19 mouse cellular contexts compared by ENCODE assay signal in the genomic region with DNA sequence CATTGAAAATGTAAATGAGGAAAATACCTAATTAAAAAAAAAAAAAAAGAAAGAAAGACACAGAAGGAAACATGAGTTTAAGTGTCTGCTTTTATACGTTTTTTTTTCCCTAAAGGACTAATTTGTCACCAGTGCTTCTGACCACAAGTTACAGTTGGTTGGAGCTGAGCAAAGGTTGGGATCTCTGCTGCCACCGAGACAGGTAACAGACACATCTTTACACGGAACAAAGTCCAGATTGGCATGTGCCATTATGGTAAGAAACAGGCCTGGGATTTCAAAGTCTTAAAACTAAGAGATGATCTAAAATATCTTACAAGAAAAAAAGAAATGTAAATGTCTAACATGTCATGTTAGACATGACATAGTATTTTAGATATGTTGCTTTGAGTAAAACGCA. TPM values are rescaled to one million over a fixed set of nuclear protein-coding genes. Genes with fewer than 3 reads are reported as not detected.
DNase-seq lines count a peak whose midpoint lies in the region; ATAC-seq and TF ChIP-seq lines count a peak whose summit lies in the region.
"Had no signal": no experiment of that assay in that cellular context is flagged by ENCODE, and none has a peak within 500 bp of the region (broad histone marks: within the 10 kb centered on the region; RNA-seq: fewer than 3 reads in every experiment).

No protein-coding gene starts in this region.

- ATAC-seq in intestine, embryonic 16.5 days = no peak
- no peak for ATAC-seq in intestine, embryonic 15.5 days
- no peak for ATAC-seq in kidney, embryonic 15.5 days (replicated peaks; ENCODE audit: low FRiP score)
- ATAC-seq: activated CD4-positive, CD25-positive, alpha-beta regulatory T cell, adult 4 months; forebrain, embryonic 15.5 days; Patski had no signal

- H3K9ac ChIP-seq in intestine, embryonic 16.5 days (ENCODE audit: low read depth, low read length) = no peak overlapping the region
- no peak overlapping the region for H3K9ac ChIP-seq in intestine, embryonic 15.5 days
- no peak overlapping the region for H3K9ac ChIP-seq in kidney, embryonic 15.5 days
- no peak overlapping the region for H3K9ac ChIP-seq in ES-E14 (ENCODE audit: insufficient read depth, low read depth, low read length, poor library complexity, severe bottlenecking)
- H3K9ac ChIP-seq: embryonic facial prominence, embryonic 12.5 days; forebrain, embryonic 15.5 days had no signal

- TF ChIP-seq POLR2A in small intestine, adult 2 months (IDR thresholded peaks at IDR 0.05; ENCODE audit: low read depth, low read length) = no peak

- in situ Hi-C loops in ES-E14 (cut with MboI; ENCODE audit: low sequenced_read_pairs in 2 of 2, unreplicated experiment in 2 of 2) = no loop called here

- no peak overlapping the region for H3K4me3 ChIP-seq in intestine, embryonic 16.5 days (ENCODE audit: low read length)
- no peak overlapping the region for H3K4me3 ChIP-seq in intestine, embryonic 15.5 days (replicated peaks)
- H3K4me3 ChIP-seq in kidney, embryonic 15.5 days (replicated peaks) = no peak overlapping the region
- no peak overlapping the region for H3K4me3 ChIP-seq in ES-E14 (ENCODE audit: insufficient read depth in 1 of 2, low read depth in 1 of 2, low read length in 2 of 2, poor library complexity in 1 of 2, severe bottlenecking in 1 of 2)
- no peak overlapping the region for H3K4me3 ChIP-seq in small intestine, adult 2 months (ENCODE audit: low read depth, low read length)
- H3K4me3 ChIP-seq: embryonic facial prominence, embryonic 12.5 days; forebrain, embryonic 15.5 days; heart, embryonic 10.5 days had no signal

- H3K9me3 ChIP-seq in intestine, embryonic 16.5 days (ENCODE audit: control insufficient read depth, low read length) = no peaks in the 10 kb centered on the region
- no peaks in the 10 kb centered on the region for H3K9me3 ChIP-seq in intestine, embryonic 15.5 days
- H3K9me3 ChIP-seq in kidney, embryonic 15.5 days (replicated peaks) = no peaks in the 10 kb centered on the region
- H3K9me3 ChIP-seq in ES-E14 (ENCODE audit: control insufficient read depth, insufficient read depth, low read depth, low read length) = no peaks in the 10 kb centered on the region
- H3K9me3 ChIP-seq: embryonic facial prominence, embryonic 12.5 days; forebrain, embryonic 15.5 days; heart, embryonic 10.5 days had no signal

- peak; percentile 71 for DNase-seq in kidney, adult 9 months
- no peak for DNase-seq in ES-E14 (ENCODE audit: low read depth, low spot score)
- DNase-seq in thymus, adult 18-20 months = no peak
- DNase-seq: adrenal gland, postnatal 14 days; cerebellum, adult 11-12 months; cerebellum, adult 9-10 months; cerebellum, postnatal 25 days; gastrocnemius, postnatal 36 days; heart, adult 18-20 months; heart, postnatal 10 days had no signal

- no peak for TF ChIP-seq CTCF in small intestine, adult 2 months (IDR thresholded peaks at IDR 0.05; ENCODE audit: extremely low read depth, insufficient read length, insufficient replicate concordance, low read depth, low read length)

- H3K4me2 ChIP-seq in intestine, embryonic 16.5 days (ENCODE audit: low read depth, low read length) = no peak overlapping the region
- H3K4me2 ChIP-seq in intestine, embryonic 15.5 days (replicated peaks) = no peak overlapping the region
- no peak overlapping the region for H3K4me2 ChIP-seq in kidney, embryonic 15.5 days
- H3K4me2 ChIP-seq: embryonic facial prominence, embryonic 12.5 days; forebrain, embryonic 15.5 days had no signal

- 61% methylated on average over 4 of the region's 4 CpGs for WGBS in intestine, embryonic 16.5 days
- 53% methylated on average over 4 of the region's 4 CpGs for WGBS in intestine, embryonic 15.5 days
- WGBS in kidney, embryonic 15.5 days = 69% methylated on average over 4 of the region's 4 CpGs
- WGBS in small intestine, adult 2 months = 31% methylated on average over 4 of the region's 4 CpGs

- no peaks in the 10 kb centered on the region for H3K36me3 ChIP-seq in intestine, embryonic 16.5 days (ENCODE audit: control insufficient read depth, insufficient read depth, low read length)
- H3K36me3 ChIP-seq in intestine, embryonic 15.5 days = no peaks in the 10 kb centered on the region
- no peaks in the 10 kb centered on the region for H3K36me3 ChIP-seq in kidney, embryonic 15.5 days
- no peaks in the 10 kb centered on the region for H3K36me3 ChIP-seq in ES-E14 (ENCODE audit: control insufficient read depth, insufficient read depth, low read length, poor library complexity, severe bottlenecking)
- H3K36me3 ChIP-seq in small intestine, adult 2 months (ENCODE audit: control insufficient read depth, insufficient read depth, low read length) = peaks cover 3% of the 10 kb centered on the region; the same call in 1 of the 2 replicates
- H3K36me3 ChIP-seq: embryonic facial prominence, embryonic 12.5 days; forebrain, embryonic 15.5 days had no signal

- H3K27ac ChIP-seq in intestine, embryonic 16.5 days (ENCODE audit: low read length) = peak overlapping the region; percentile 80; the same call in 1 of the 2 replicates
- H3K27ac ChIP-seq in intestine, embryonic 15.5 days = no peak overlapping the region
- no peak overlapping the region for H3K27ac ChIP-seq in kidney, embryonic 15.5 days
- no peak overlapping the region for H3K27ac ChIP-seq in ES-E14 (ENCODE audit: insufficient read depth, low read depth, low read length, poor library complexity, severe bottlenecking)
- peak overlapping the region; percentile 94 for H3K27ac ChIP-seq in small intestine, adult 2 months (ENCODE audit: insufficient read depth, low read depth, low read length)
- H3K27ac ChIP-seq: embryonic facial prominence, embryonic 12.5 days; forebrain, embryonic 15.5 days; heart, embryonic 10.5 days had no signal

- peaks cover 24% of the 10 kb centered on the region for H3K4me1 ChIP-seq in intestine, embryonic 16.5 days (ENCODE audit: control insufficient read depth, insufficient read depth, low read length)
- peaks cover 7% of the 10 kb centered on the region for H3K4me1 ChIP-seq in intestine, embryonic 15.5 days (replicated peaks)
- H3K4me1 ChIP-seq in kidney, embryonic 15.5 days = peaks cover 18% of the 10 kb centered on the region
- peaks cover 2 to 8% of the 10 kb centered on the region in 2 experiments; a peak in 1 of 4 replicates for H3K4me1 ChIP-seq in ES-E14 (ENCODE audit: control insufficient read depth in 2 of 2, insufficient read depth in 2 of 2, low read length in 2 of 2, poor library complexity in 1 of 2)
- peaks cover 40% of the 10 kb centered on the region for H3K4me1 ChIP-seq in small intestine, adult 2 months (ENCODE audit: control insufficient read depth, insufficient read depth, insufficient read length, low read length)

- H3K27me3 ChIP-seq in intestine, embryonic 16.5 days (replicated peaks; ENCODE audit: control insufficient read depth, insufficient read depth, low read length) = no peaks in the 10 kb centered on the region
- H3K27me3 ChIP-seq in intestine, embryonic 15.5 days (replicated peaks) = no peaks in the 10 kb centered on the region
- H3K27me3 ChIP-seq in kidney, embryonic 15.5 days = no peaks in the 10 kb centered on the region
- H3K27me3 ChIP-seq in small intestine, adult 2 months (ENCODE audit: control insufficient read depth, insufficient read depth, low read length) = no peaks in the 10 kb centered on the region
- H3K27me3 ChIP-seq: embryonic facial prominence, embryonic 12.5 days; forebrain, embryonic 15.5 days; Patski had no signal

TF ChIP-seq in ES-E14, 5 proteins besides CTCF, POLR2A, EP300 and RAD21:
- TF ChIP-seq ZNF384 (IDR thresholded peaks at IDR 0.05; ENCODE audit: low read depth, low read length) (peak; percentile 44; the same call in 1 of the 2 replicates), MAFK (IDR thresholded peaks at IDR 0.05; ENCODE audit: insufficient read depth, low read depth, low read length) (no peak)
TF ChIP-seq in ES-E14: peak in this region for 1.

RNA-seq across cellular contexts. Expression of gene Ankrd11, which starts 4.6 kb away (rescaled TPM):
- polyA plus RNA-seq in intestine, embryonic 16.5 days (2015; fragmentation: Nextera tagmentation; extraction: Ambion mirVana) = 19.2 and 19.5 TPM in 2 replicates
- 50.9 and 53.9 TPM in 2 replicates for polyA plus RNA-seq in intestine, embryonic 15.5 days (2015; fragmentation: Nextera tagmentation; extraction: Ambion mirVana)
- polyA plus RNA-seq in kidney, embryonic 15.5 days (2015; fragmentation: Nextera tagmentation; extraction: Ambion mirVana) = 33.5 and 38.0 TPM in 2 replicates
- 155 and 194 TPM in 2 replicates for total RNA-seq in ES-E14 (2012; rRNA removed)
- polyA plus RNA-seq in small intestine, adult 2 months (2012; rRNA removed) = 23.9 and 79.9 TPM in 2 replicates

RNA-seq across cellular contexts. Expression of gene Spg7, which starts 16.0 kb away (rescaled TPM):
- polyA plus RNA-seq in intestine, embryonic 16.5 days (2015; fragmentation: Nextera tagmentation; extraction: Ambion mirVana) = 54.4 and 55.6 TPM in 2 replicates
- 51.7 and 52.5 TPM in 2 replicates for polyA plus RNA-seq in intestine, embryonic 15.5 days (2015; fragmentation: Nextera tagmentation; extraction: Ambion mirVana)
- polyA plus RNA-seq in kidney, embryonic 15.5 days (2015; fragmentation: Nextera tagmentation; extraction: Ambion mirVana) = 48.9 and 52.5 TPM in 2 replicates
- 106 and 160 TPM in 2 replicates for total RNA-seq in ES-E14 (2012; rRNA removed)
- polyA plus RNA-seq in small intestine, adult 2 months (2012; rRNA removed) = 54.1 and 132 TPM in 2 replicates

RNA-seq across cellular contexts. Expression of gene Rpl13, which starts 55.4 kb away (rescaled TPM):
- 1,403 and 1,521 TPM in 2 replicates for polyA plus RNA-seq in intestine, embryonic 16.5 days (2015; fragmentation: Nextera tagmentation; extraction: Ambion mirVana)
- polyA plus RNA-seq in intestine, embryonic 15.5 days (2015; fragmentation: Nextera tagmentation; extraction: Ambion mirVana) = 1,399 and 1,578 TPM in 2 replicates
- polyA plus RNA-seq in kidney, embryonic 15.5 days (2015; fragmentation: Nextera tagmentation; extraction: Ambion mirVana) = 1,386 and 1,404 TPM in 2 replicates
- 2,643 and 2,912 TPM in 2 replicates for total RNA-seq in ES-E14 (2012; rRNA removed)
- polyA plus RNA-seq in small intestine, adult 2 months (2012; rRNA removed) = 2,280 and 2,994 TPM in 2 replicates

Comparison
In these comparisons a context has a peak if more than half of its experiments do, and no peak if none do; other contexts are left out.
1. H3K27ac ChIP-seq: peak in intestine, embryonic 16.5 days (single experiment) and small intestine, adult 2 months (single experiment); none in intestine, embryonic 15.5 days (single experiment), kidney, embryonic 15.5 days (single experiment) and ES-E14 (single experiment).